Mouse (Mus musculus): ENCODE data around the gene Nt5dc1. TPM values are rescaled to one million over a fixed set of nuclear protein-coding genes. Genes with fewer than 3 reads are reported as not detected.
"Not testable (repeated sequence)": the region's sequence is repeated elsewhere in the genome, so short reads cannot be mapped to it uniquely, and the experiment has no call there.

Gene Nt5dc1
- total and polyA plus RNA-seq, 3 experiments = 14.3 to 25.9 (median 21.1) TPM

GRCm38 (mm10) chr10:34449469-34449868 lies 31.1 kb upstream of the Nt5dc1 start:
- in situ Hi-C loops (cut with MboI; ENCODE audit: low pct_ligation_motif_present, low pct_unique_long_range_greater_than_20kb, low sequenced_read_pairs) = no loop called here
- no peak overlapping the region for H3K4me3 ChIP-seq (replicated peaks in 1 of 3; ENCODE audit: low read depth in 2 of 3, low read length in 2 of 3, poor library complexity in 1 of 3)
- no peaks in the 10 kb centered on the region for H3K9me3 ChIP-seq (replicated peaks; ENCODE audit: low read length)
- H3K9ac ChIP-seq (ENCODE audit: insufficient read depth, low read depth) = no peak overlapping the region
- no peaks in the 10 kb centered on the region for H3K79me2 ChIP-seq (replicated peaks; ENCODE audit: control insufficient read depth, extremely low read depth, insufficient read depth, poor library complexity, severe bottlenecking)
- dilution Hi-C loops (cut with MboI; ENCODE audit: extremely low pct_ligation_motif_present, extremely low pct_unique_long_range_greater_than_20kb, low sequenced_read_pairs) = no loop called here
- no peak for DNase-seq (ENCODE audit: extremely low read depth)
- H3K27ac ChIP-seq (ENCODE audit: insufficient read depth, low read depth) = no peak overlapping the region
- H3K4me1 ChIP-seq (ENCODE audit: control insufficient read depth in 1 of 2, insufficient read depth in 2 of 2) = no peaks in the 10 kb centered on the region
- H3K4me2 ChIP-seq (ENCODE audit: insufficient read depth, low read depth, poor library complexity, severe bottlenecking) = no peak overlapping the region
- no peaks in the 10 kb centered on the region for H3K36me3 ChIP-seq (replicated peaks in 1 of 2; ENCODE audit: control insufficient read depth in 1 of 2, insufficient read depth in 1 of 2, low read length in 1 of 2)
- H3K27me3 ChIP-seq (replicated peaks) = no peaks in the 10 kb centered on the region
- no peak for TF ChIP-seq ZMIZ1 (IDR thresholded peaks at IDR 0.05; ENCODE audit: low read depth, low read length)
- no peak for TF ChIP-seq POLR2AphosphoS2 (IDR thresholded peaks at IDR 0.05; ENCODE audit: low read depth, low read length)
- TF ChIP-seq E2F4 (IDR thresholded peaks at IDR 0.05; ENCODE audit: insufficient replicate concordance, low read depth, low read length) = no peak
- no peak for TF ChIP-seq MXI1 (IDR thresholded peaks at IDR 0.05; ENCODE audit: low read depth, low read length)
- TF ChIP-seq PAX5 (IDR thresholded peaks at IDR 0.05; ENCODE audit: low read length) = no peak
- TF ChIP-seq USF1 (IDR thresholded peaks at IDR 0.05; ENCODE audit: low read depth, low read length) = no peak
- no peak for TF ChIP-seq CTCF (conservative IDR thresholded peaks at IDR 0.05 in 1 of 2, IDR thresholded peaks at IDR 0.05 in 1 of 2; ENCODE audit: low read depth in 2 of 2, low read length in 2 of 2)
- no peak for TF ChIP-seq KAT2A (IDR thresholded peaks at IDR 0.05; ENCODE audit: insufficient replicate concordance, low read length)
- no peak for TF ChIP-seq MAFK (IDR thresholded peaks at IDR 0.05; ENCODE audit: insufficient replicate concordance, low read length)
- TF ChIP-seq ELF1 (IDR thresholded peaks at IDR 0.05; ENCODE audit: low read depth, low read length) = no peak
- TF ChIP-seq SIN3A (IDR thresholded peaks at IDR 0.05; ENCODE audit: low read length) = no peak
- no peak for TF ChIP-seq ETS1 (conservative IDR thresholded peaks at IDR 0.05; ENCODE audit: low read depth, low read length)
- no peak for TF ChIP-seq JUN (IDR thresholded peaks at IDR 0.05; ENCODE audit: insufficient read depth, low read depth, low read length)
- TF ChIP-seq EP300 (IDR thresholded peaks at IDR 0.05; ENCODE audit: low read length) = no peak
- no peak for TF ChIP-seq ZC3H11A (IDR thresholded peaks at IDR 0.05; ENCODE audit: low read depth, low read length)

GRCm38 (mm10) chr10:34434191-34434590 lies 15.8 kb upstream of the Nt5dc1 start:
- H3K27ac ChIP-seq (ENCODE audit: insufficient read depth, low read depth); DNase-seq (ENCODE audit: extremely low read depth); H3K79me2 ChIP-seq (replicated peaks; ENCODE audit: control insufficient read depth, extremely low read depth, insufficient read depth, poor library complexity, severe bottlenecking); H3K36me3 ChIP-seq (replicated peaks in 1 of 2; ENCODE audit: control insufficient read depth in 1 of 2, insufficient read depth in 1 of 2, low read length in 1 of 2); dilution Hi-C loops (cut with MboI; ENCODE audit: extremely low pct_ligation_motif_present, extremely low pct_unique_long_range_greater_than_20kb, low sequenced_read_pairs); H3K9me3 ChIP-seq (replicated peaks; ENCODE audit: low read length); H3K4me1 ChIP-seq (ENCODE audit: control insufficient read depth in 1 of 2, insufficient read depth in 2 of 2); H3K4me3 ChIP-seq (replicated peaks in 1 of 3; ENCODE audit: low read depth in 2 of 3, low read length in 2 of 3, poor library complexity in 1 of 3); H3K4me2 ChIP-seq (ENCODE audit: insufficient read depth, low read depth, poor library complexity, severe bottlenecking); H3K27me3 ChIP-seq (replicated peaks); H3K9ac ChIP-seq (ENCODE audit: insufficient read depth, low read depth); in situ Hi-C loops (cut with MboI; ENCODE audit: low pct_ligation_motif_present, low pct_unique_long_range_greater_than_20kb, low sequenced_read_pairs): not testable (repeated sequence)

- no peak for TF ChIP-seq EP300 (IDR thresholded peaks at IDR 0.05; ENCODE audit: low read length)
- no peak for TF ChIP-seq PAX5 (IDR thresholded peaks at IDR 0.05; ENCODE audit: low read length)
- no peak for TF ChIP-seq CHD2 (IDR thresholded peaks at IDR 0.05; ENCODE audit: low read length)
- TF ChIP-seq SMC3 (IDR thresholded peaks at IDR 0.05; ENCODE audit: low read depth, low read length) = peak; percentile 25; the same call in 1 of the 2 replicates
- TF ChIP-seq MEF2A (IDR thresholded peaks at IDR 0.05; ENCODE audit: borderline replicate concordance, low read depth, low read length) = no peak
- TF ChIP-seq ZMIZ1 (IDR thresholded peaks at IDR 0.05; ENCODE audit: low read depth, low read length) = no peak
- no peak for TF ChIP-seq ELF1 (IDR thresholded peaks at IDR 0.05; ENCODE audit: low read depth, low read length)
- TF ChIP-seq SIN3A (IDR thresholded peaks at IDR 0.05; ENCODE audit: low read length) = no peak
- no peak for TF ChIP-seq ETS1 (conservative IDR thresholded peaks at IDR 0.05; ENCODE audit: low read depth, low read length)
- no peak for TF ChIP-seq TCF12 (IDR thresholded peaks at IDR 0.05; ENCODE audit: low read depth, low read length)
- TF ChIP-seq RCOR1 (conservative IDR thresholded peaks at IDR 0.05; ENCODE audit: low read depth, low read length) = no peak
- no peak for TF ChIP-seq USF2 (conservative IDR thresholded peaks at IDR 0.05; ENCODE audit: low read depth, low read length)
- TF ChIP-seq CHD1 (IDR thresholded peaks at IDR 0.05; ENCODE audit: low read depth, low read length) = no peak
- TF ChIP-seq USF1 (IDR thresholded peaks at IDR 0.05; ENCODE audit: low read depth, low read length) = no peak
- no peak for TF ChIP-seq MAFK (IDR thresholded peaks at IDR 0.05; ENCODE audit: insufficient replicate concordance, low read length)
- TF ChIP-seq RAD21 (IDR thresholded peaks at IDR 0.05; ENCODE audit: low read depth, low read length) = peak; percentile 77
- TF ChIP-seq NELFE (IDR thresholded peaks at IDR 0.05; ENCODE audit: low read depth, low read length) = no peak
- TF ChIP-seq JUN (IDR thresholded peaks at IDR 0.05; ENCODE audit: insufficient read depth, low read depth, low read length) = no peak
- peak in 1 of 2 experiments; percentile 63; a peak in 3 of 4 replicates for TF ChIP-seq CTCF (conservative IDR thresholded peaks at IDR 0.05 in 1 of 2, IDR thresholded peaks at IDR 0.05 in 1 of 2; ENCODE audit: low read depth in 2 of 2, low read length in 2 of 2)
- H3K27me3 ChIP-seq (replicated peaks) = no peaks in the 10 kb centered on the region
- no peak overlapping the region for H3K4me3 ChIP-seq (replicated peaks in 1 of 3; ENCODE audit: low read depth in 2 of 3, low read length in 2 of 3, poor library complexity in 1 of 3)
- H3K79me2 ChIP-seq (replicated peaks; ENCODE audit: control insufficient read depth, extremely low read depth, insufficient read depth, poor library complexity, severe bottlenecking) = no peaks in the 10 kb centered on the region
- in situ Hi-C loops (cut with MboI; ENCODE audit: low pct_ligation_motif_present, low pct_unique_long_range_greater_than_20kb, low sequenced_read_pairs) (no loop called here), dilution Hi-C loops (cut with MboI; ENCODE audit: extremely low pct_ligation_motif_present, extremely low pct_unique_long_range_greater_than_20kb, low sequenced_read_pairs) (no loop called here)
- H3K9ac ChIP-seq (ENCODE audit: insufficient read depth, low read depth) = no peak overlapping the region
- DNase-seq (ENCODE audit: extremely low read depth) = no peak
- no peaks in the 10 kb centered on the region for H3K36me3 ChIP-seq (replicated peaks in 1 of 2; ENCODE audit: control insufficient read depth in 1 of 2, insufficient read depth in 1 of 2, low read length in 1 of 2)
- H3K4me2 ChIP-seq (ENCODE audit: insufficient read depth, low read depth, poor library complexity, severe bottlenecking) = no peak overlapping the region
- H3K4me1 ChIP-seq (ENCODE audit: control insufficient read depth in 1 of 2, insufficient read depth in 2 of 2) = no peaks in the 10 kb centered on the region
- no peaks in the 10 kb centered on the region for H3K9me3 ChIP-seq (replicated peaks; ENCODE audit: low read length)
- H3K27ac ChIP-seq (ENCODE audit: insufficient read depth, low read depth) = no peak overlapping the region
These were observed 13.4 kb upstream of the Nt5dc1 start for GRCm38 (mm10) chr10:34431783-34432182.
